Mouse (Mus musculus) neural tube, embryonic 14.5 days (tissue): ENCODE data around the gene Ubac2. TPM values are rescaled to one million over a fixed set of nuclear protein-coding genes. Genes with fewer than 3 reads are reported as not detected.
A peak's percentile ranks its signal among the peaks of the same experiment; 100 is the strongest.
"Not testable (repeated sequence)": the region's sequence is repeated elsewhere in the genome, so short reads cannot be mapped to it uniquely, and the experiment has no call there.

Experiments
- ATAC-seq: fragments of 200-750 bp; cut with Nextera tagmentation; 2 replicates; pipeline ENCODE4 v1.8.0; 2017; ENCODE audit warnings: low read depth, mild to moderate bottlenecking, moderate TSS enrichment, moderate library complexity
- H3K27ac ChIP-seq: fragments of 300-500 bp; sonication (generic); 2 replicates; pipeline ENCODE4 v1.5.1; 2014; ENCODE audit warnings: low read depth, mild to moderate bottlenecking, control low read depth, low read length, moderate library complexity, mixed read lengths
- H3K27me3 ChIP-seq: fragments of 300-500 bp; sonication (generic); 2 replicates; pipeline ENCODE4 v1.6.1; 2014; ENCODE audit warnings: low read length; ENCODE audit not compliant: control insufficient read depth, insufficient read depth
- H3K36me3 ChIP-seq: fragments of 300-500 bp; sonication (generic); 2 replicates; pipeline ENCODE4 v1.6.1; 2014; ENCODE audit warnings: low read length, mixed read lengths; ENCODE audit not compliant: control insufficient read depth, insufficient read depth
- H3K4me1 ChIP-seq: fragments of 300-500 bp; sonication (generic); 2 replicates; pipeline ENCODE4 v1.6.1; 2014; ENCODE audit warnings: low read length; ENCODE audit not compliant: control insufficient read depth, insufficient read depth
- H3K4me2 ChIP-seq: fragments of 300-500 bp; sonication (generic); 2 replicates; pipeline ENCODE4 v1.6.1; 2014; ENCODE audit warnings: mild to moderate bottlenecking, low read depth, low read length, control low read depth
- H3K4me3 ChIP-seq: fragments of 300-500 bp; sonication (generic); 2 replicates; pipeline ENCODE4 v1.5.1; 2014; ENCODE audit warnings: low read depth, low read length, control low read depth, mixed read lengths
- H3K9ac ChIP-seq: fragments of 300-500 bp; sonication (generic); replicated peaks from 2 replicates; pipeline ENCODE4 v1.6.1; 2014; ENCODE audit warnings: low read depth, mild to moderate bottlenecking, control low read depth, low read length, mixed read lengths
- H3K9me3 ChIP-seq: fragments of 300-500 bp; sonication (generic); 2 replicates; pipeline ENCODE4 v1.6.1; 2016; ENCODE audit warnings: low read length; ENCODE audit not compliant: control insufficient read depth
- WGBS: fragments of 180-500 bp; shearing (Covaris S2); extraction: QIAGEN DNeasy Blood & Tissue Kit; methylation state at CpG from one replicate; pipeline ENCODE4 v1.1.7; 2014; 5-methylcytosine and 5-hydroxymethylcytosine counted together
- polyA plus RNA-seq: library from polyadenylated mRNA; unstranded; fragments of >200 nt; fragmentation: Nextera tagmentation; extraction: Ambion mirVana; gene quantifications from 2 replicates; pipeline ENCODE4 v1.2.1, GENCODE M21; 2014

Gene Ubac2
- polyA plus RNA-seq, result 48.7 and 59.9 TPM in 2 replicates

DNA sequence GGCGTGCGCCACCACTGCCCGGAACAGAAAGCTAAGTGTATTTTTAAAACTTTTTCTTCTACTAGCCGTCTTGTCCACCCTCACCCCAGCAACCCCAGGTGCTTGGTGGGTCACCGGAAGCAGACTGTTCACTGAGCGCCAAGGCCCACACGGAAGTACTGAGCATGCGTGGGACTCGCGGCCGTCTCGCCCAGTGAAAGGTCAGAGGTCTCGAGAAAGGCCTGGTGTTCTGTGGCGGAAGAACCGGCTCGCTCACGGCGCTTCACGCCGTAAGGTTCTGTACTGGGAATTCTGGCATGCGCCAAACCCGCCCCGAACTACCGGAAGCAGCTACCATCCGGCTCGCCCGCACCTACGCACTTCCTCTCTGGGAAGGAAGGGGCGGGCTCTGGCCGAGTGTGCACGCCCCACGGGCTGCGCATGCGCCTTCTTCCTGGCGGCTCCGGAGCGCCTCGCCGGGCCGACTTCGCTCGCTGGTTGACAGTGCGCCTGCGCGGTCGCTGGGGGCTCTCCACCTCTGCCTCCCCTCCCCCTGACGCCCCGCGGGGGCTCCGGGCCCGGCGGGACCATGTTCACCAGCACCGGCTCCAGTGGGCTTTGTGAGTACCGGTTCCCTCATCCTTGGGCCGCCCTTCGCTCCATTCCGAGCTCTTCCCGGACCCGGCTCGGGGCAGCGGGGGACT is at the start of gene Ubac2:
Gene Ubac2 (plus strand): TSS at position 445 of the 683 bp plus-strand sequence.
- Histone ChIP-seq H3K9ac (peak within 1 kb of the TSS; percentile 92), H3K4me3 (peak within 1 kb of the TSS; percentile 69), H3K36me3 (no peaks in the 10 kb centered on the region), H3K27me3 (no peaks in the 10 kb centered on the region), H3K9me3 (no peaks in the 10 kb centered on the region), H3K27ac (peak within 1 kb of the TSS; percentile 86), H3K4me1 (peaks cover 14% of the 10 kb centered on the region), H3K4me2 (peak within 1 kb of the TSS; percentile 84)
- peak; percentile 98 for ATAC-seq
- WGBS, result under 1% methylated on average over 60 of the region's 61 CpGs

- no peak overlapping the region for H3K27ac ChIP-seq
- no peak overlapping the region for H3K4me3 ChIP-seq
- WGBS, result 88% methylated on average over 4 of the region's 4 CpGs
- H3K9me3 ChIP-seq, result no peaks in the 10 kb centered on the region
- no peak overlapping the region for H3K4me2 ChIP-seq
- no peak overlapping the region for H3K9ac ChIP-seq
- H3K4me1 ChIP-seq, result no peaks in the 10 kb centered on the region
- H3K36me3 ChIP-seq, result no peaks in the 10 kb centered on the region
- ATAC-seq, result no peak
- no peaks in the 10 kb centered on the region for H3K27me3 ChIP-seq
These were observed 48.5 kb upstream of the Ubac2 start for GRCm38 (mm10) chr14:121829816-121830442.

- Histone ChIP-seq H3K9me3 (no peaks in the 10 kb centered on the region), H3K27me3 (no peaks in the 10 kb centered on the region), H3K9ac (no peak overlapping the region), H3K36me3 (no peaks in the 10 kb centered on the region), H3K27ac (no peak overlapping the region), H3K4me3 (no peak overlapping the region), H3K4me1 (no peaks in the 10 kb centered on the region), H3K4me2 (no peak overlapping the region)
- WGBS, result 86% methylated on average over 2 of the region's 2 CpGs
- ATAC-seq, result no peak
These were observed 45.4 kb upstream of the Ubac2 start for GRCm38 (mm10) chr14:121833001-121833520.

DNA sequence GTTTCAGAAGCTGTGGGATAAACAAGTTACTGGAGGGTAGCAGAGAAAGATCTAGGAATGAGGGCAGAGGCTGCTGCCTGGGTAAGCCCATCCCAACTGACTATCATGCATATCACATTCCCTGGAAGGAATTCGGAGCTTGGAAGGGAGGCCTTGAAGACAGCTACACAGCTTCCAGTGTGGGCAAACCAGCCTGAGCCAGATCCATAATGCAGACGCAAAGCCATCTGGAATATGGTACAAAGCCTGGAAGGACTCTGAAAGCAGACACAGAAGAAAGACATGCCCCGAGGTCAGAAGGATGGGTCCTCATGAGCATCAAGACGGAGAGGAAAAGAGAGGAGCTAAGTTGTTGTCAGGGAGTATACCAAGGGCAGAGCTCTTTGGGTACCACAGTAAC is 40.3 kb upstream of the Ubac2 start:
- H3K4me2 ChIP-seq, result no peak overlapping the region
- H3K4me1 ChIP-seq, result no peaks in the 10 kb centered on the region
- H3K4me3 ChIP-seq, result no peak overlapping the region
- no peak overlapping the region for H3K27ac ChIP-seq
- ATAC-seq, result no peak
- no peaks in the 10 kb centered on the region for H3K36me3 ChIP-seq
- no peaks in the 10 kb centered on the region for H3K27me3 ChIP-seq
- 89% methylated on average over 4 of the region's 4 CpGs for WGBS
- no peak overlapping the region for H3K9ac ChIP-seq
- H3K9me3 ChIP-seq, result peaks cover 3% of the 10 kb centered on the region; the same call in 1 of the 2 replicates

- Histone ChIP-seq H3K9ac (no peak overlapping the region), H3K27ac (no peak overlapping the region), H3K4me2 (no peak overlapping the region), H3K4me1 (no peaks in the 10 kb centered on the region), H3K36me3 (no peaks in the 10 kb centered on the region), H3K27me3 (no peaks in the 10 kb centered on the region), H3K9me3 (peaks cover 3% of the 10 kb centered on the region; the same call in 1 of the 2 replicates), H3K4me3 (no peak overlapping the region)
- ATAC-seq, result no peak
- 90% methylated on average over 8 of the region's 8 CpGs for WGBS
These were observed 38.2 kb upstream of the Ubac2 start for GRCm38 (mm10) chr14:121840217-121840616.

- no peaks in the 10 kb centered on the region for H3K27me3 ChIP-seq
- no peaks in the 10 kb centered on the region for H3K4me1 ChIP-seq
- ATAC-seq, result no peak
- no peak overlapping the region for H3K27ac ChIP-seq
- H3K36me3 ChIP-seq, result no peaks in the 10 kb centered on the region
- WGBS, result 41% methylated on average over 8 of the region's 8 CpGs
- no peak overlapping the region for H3K9ac ChIP-seq
- H3K4me2 ChIP-seq, result no peak overlapping the region
- no peaks in the 10 kb centered on the region for H3K9me3 ChIP-seq
- H3K4me3 ChIP-seq, result no peak overlapping the region
These were observed 33.9 kb upstream of the Ubac2 start for GRCm38 (mm10) chr14:121844486-121844885.

DNA sequence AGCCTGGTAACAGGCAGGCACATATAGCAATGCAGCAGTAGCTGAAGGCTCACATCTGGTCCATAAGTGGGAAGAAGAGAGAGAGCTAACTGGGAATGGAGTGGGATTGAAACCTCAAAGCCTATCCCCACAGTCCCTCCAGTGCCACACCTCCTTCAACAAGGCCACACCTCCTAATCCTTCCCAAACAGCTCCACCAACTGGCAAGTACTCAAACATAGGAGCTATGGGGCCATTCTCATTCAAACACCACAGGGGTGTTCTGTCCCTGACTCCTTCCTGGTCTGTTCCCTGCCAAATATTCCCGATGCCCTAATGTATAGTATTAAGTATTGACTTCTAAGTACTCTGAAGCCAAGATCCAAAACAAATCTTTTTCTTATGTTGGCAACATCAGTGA is 27.2 kb upstream of the Ubac2 start:
- no peaks in the 10 kb centered on the region for H3K9me3 ChIP-seq
- H3K4me3 ChIP-seq, result no peak overlapping the region
- H3K36me3 ChIP-seq, result no peaks in the 10 kb centered on the region
- H3K9ac ChIP-seq, result no peak overlapping the region
- no peak overlapping the region for H3K27ac ChIP-seq
- no peak for ATAC-seq
- no peaks in the 10 kb centered on the region for H3K4me1 ChIP-seq
- H3K4me2 ChIP-seq, result no peak overlapping the region
- WGBS, result 94% methylated on average over 1 of the region's 1 CpGs
- no peaks in the 10 kb centered on the region for H3K27me3 ChIP-seq

DNA sequence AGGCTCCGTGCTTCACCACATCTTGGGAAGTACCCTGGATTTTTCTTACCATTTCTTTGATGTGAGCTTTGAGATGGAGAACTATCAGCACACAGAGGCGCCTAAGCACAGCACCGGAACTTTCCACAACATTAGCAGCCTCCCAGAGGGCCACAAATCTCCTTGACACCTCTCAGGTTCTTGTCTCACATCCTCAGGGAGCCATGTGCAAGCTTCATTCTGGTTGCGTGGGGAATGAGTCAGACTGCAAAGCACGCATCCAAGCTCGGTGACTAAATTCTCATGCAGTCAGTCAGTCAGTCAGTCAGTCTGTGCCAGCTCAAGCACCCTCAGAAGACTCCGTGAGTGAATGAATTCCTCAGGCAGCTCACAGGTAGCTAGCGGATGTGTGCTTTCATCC is 25.9 kb upstream of the Ubac2 start:
- Histone ChIP-seq H3K9me3 (no peaks in the 10 kb centered on the region), H3K27ac (no peak overlapping the region), H3K27me3 (no peaks in the 10 kb centered on the region), H3K4me1 (no peaks in the 10 kb centered on the region), H3K36me3 (no peaks in the 10 kb centered on the region), H3K4me3 (no peak overlapping the region), H3K9ac (no peak overlapping the region), H3K4me2 (no peak overlapping the region)
- ATAC-seq, result no peak
- 73% methylated on average over 8 of the region's 8 CpGs for WGBS

DNA sequence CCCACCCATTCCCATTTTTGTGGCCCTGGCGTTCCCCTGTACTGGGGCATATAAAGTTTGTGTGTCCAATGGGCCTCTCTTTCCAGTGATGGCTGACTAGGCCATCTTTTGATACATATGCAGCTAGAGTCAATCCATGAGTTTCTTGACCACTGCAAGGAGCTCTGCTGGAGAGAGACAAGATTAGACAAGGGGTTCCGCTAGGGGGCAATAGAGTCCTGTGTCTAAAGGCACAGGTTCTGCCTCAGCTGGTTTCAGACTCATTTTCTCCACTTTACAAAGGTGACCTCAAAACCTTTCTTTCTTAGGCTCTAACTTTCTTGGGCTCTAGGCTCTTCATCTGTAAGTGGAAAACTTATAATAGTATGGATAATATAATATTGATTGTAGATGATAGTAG is 13.3 kb upstream of the Ubac2 start:
- H3K4me1 ChIP-seq, H3K4me3 ChIP-seq, H3K27ac ChIP-seq, H3K4me2 ChIP-seq, H3K27me3 ChIP-seq, H3K9ac ChIP-seq, ATAC-seq, H3K9me3 ChIP-seq, H3K36me3 ChIP-seq: not testable (repeated sequence)
- 16% methylated on average over 2 of the region's 2 CpGs for WGBS
